Mouse (Mus musculus) kidney, postnatal 0 days (tissue): ENCODE results near the gene Atp6v0a1. TPM values are rescaled to one million over a fixed set of nuclear protein-coding genes. Genes with fewer than 3 reads are reported as not detected.

Experiments
- ATAC-seq: fragments of 200-750 bp; cut with Nextera tagmentation; replicated peaks from 2 replicates; pipeline ENCODE4 v1.8.0; 2017; ENCODE audit warnings: low read depth, moderate number of reproducible peaks, moderate TSS enrichment, moderate library complexity; ENCODE audit not compliant: low FRiP score
- DNase-seq: peaks from one replicate; pipeline ENCODE4 v3.0.0-alpha.2; 2016; ENCODE audit warnings: low spot score
- H3K27ac ChIP-seq: fragments of 300-500 bp; sonication (generic); 2 replicates; pipeline ENCODE4 v1.5.1; 2014; ENCODE audit warnings: mild to moderate bottlenecking
- H3K27me3 ChIP-seq: fragments of 300-500 bp; sonication (generic); 2 replicates; pipeline ENCODE4 v1.6.1; 2014; ENCODE audit warnings: low read length, mixed read lengths; ENCODE audit not compliant: insufficient read depth
- H3K36me3 ChIP-seq: fragments of 300-500 bp; sonication (generic); 2 replicates; pipeline ENCODE4 v1.6.1; 2014; ENCODE audit warnings: low read length, mixed read lengths; ENCODE audit not compliant: insufficient read depth
- H3K4me1 ChIP-seq: fragments of 300-500 bp; sonication (generic); replicated peaks from 2 replicates; pipeline ENCODE4 v1.6.1; 2014; ENCODE audit warnings: antibody characterized with exemption, low read length, mixed read lengths; ENCODE audit not compliant: insufficient read depth
- H3K4me2 ChIP-seq: fragments of 300-500 bp; sonication (generic); 2 replicates; pipeline ENCODE4 v1.6.1; 2014; ENCODE audit warnings: mild to moderate bottlenecking, low read length, moderate library complexity, mixed read lengths
- H3K4me3 ChIP-seq: fragments of 300-500 bp; sonication (generic); replicated peaks from 2 replicates; pipeline ENCODE4 v1.5.1; 2014; ENCODE audit warnings: low read depth, low read length
- H3K9ac ChIP-seq: fragments of 300-500 bp; sonication (generic); 2 replicates; pipeline ENCODE4 v1.6.1; 2014; ENCODE audit warnings: low read depth, low read length
- H3K9me3 ChIP-seq: fragments of 300-500 bp; sonication (generic); replicated peaks from 2 replicates; pipeline ENCODE4 v1.6.1; 2016; ENCODE audit warnings: low read length, inconsistent platforms, mixed read lengths
- CTCF ChIP-seq: IDR thresholded peaks from 2 replicates; pipeline ENCODE4 v1.5.1; 2016; ENCODE audit warnings: antibody characterized with exemption, low read depth, mild to moderate bottlenecking, moderate library complexity
- WGBS: fragments of 180-500 bp; shearing (Covaris S2); extraction: QIAGEN DNeasy Blood & Tissue Kit; methylation state at CpG from one replicate; pipeline ENCODE4 v1.1.7; 2014; 5-methylcytosine and 5-hydroxymethylcytosine counted together
- polyA plus RNA-seq: library from polyadenylated mRNA; unstranded; fragments of >200 nt; fragmentation: Nextera tagmentation; extraction: Ambion mirVana; gene quantifications from 2 replicates; pipeline ENCODE4 v1.2.1, GENCODE M21; 2015

The Atp6v0a1 gene
- polyA plus RNA-seq, 1 experiment from 2014 or later, result 35.1 TPM

DNA sequence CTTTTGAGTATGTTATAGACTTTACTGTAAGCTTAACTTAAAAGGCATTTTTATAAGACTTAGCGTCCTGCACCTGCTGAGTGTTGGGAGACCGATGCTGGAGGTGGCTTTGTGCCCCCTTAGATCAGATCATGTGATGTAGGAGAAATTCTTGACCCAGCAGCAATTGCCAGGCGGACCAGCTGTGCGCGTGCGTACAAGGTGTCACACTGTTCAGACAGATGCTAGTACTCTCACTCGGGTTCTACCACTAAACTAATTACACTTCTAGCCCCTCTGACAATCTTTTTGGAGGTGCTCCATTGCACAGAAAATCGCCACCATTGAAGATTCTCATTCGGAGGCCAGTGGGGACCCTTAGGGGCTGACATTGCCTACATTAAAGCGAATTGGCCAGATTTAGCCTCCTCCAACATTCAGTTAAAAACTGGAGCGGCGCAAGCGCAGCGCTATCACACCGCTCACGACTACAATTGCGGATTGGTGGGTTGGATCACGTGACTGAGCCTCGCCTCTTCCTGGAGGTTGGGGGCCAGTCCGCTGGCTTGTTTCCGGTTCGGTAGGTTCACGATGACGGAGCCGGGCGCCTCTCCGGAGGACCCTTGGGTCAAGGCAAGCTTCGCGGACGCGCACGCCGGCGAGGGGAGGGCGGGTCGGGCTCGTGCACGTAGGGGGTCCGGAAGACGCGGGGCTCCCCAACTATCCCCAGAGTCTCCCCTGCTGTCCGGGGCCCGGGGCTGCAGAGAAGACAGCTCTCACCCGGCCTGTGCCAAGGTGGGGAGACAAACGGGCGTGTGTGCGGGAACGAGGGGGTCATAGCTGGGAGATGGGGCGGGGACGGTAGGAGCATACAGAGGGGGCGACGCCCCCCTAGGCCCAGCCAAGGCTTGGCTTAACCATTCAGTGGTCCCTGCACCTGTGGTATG, 77.8 kb downstream of the Atp6v0a1 start, which contains the start of gene Mlx:
Gene Mlx, plus strand, starts transcription at position 522 of the 926 bp plus-strand sequence.
- Histone ChIP-seq H3K27ac (peak within 1 kb of the TSS; percentile 88), H3K36me3 (peaks cover 38% of the 10 kb centered on the region), H3K4me2 (peak within 1 kb of the TSS; percentile 96), H3K9ac (peak within 1 kb of the TSS; percentile 81), H3K4me3 (peak within 1 kb of the TSS; percentile 64), H3K4me1 (peaks cover 20% of the 10 kb centered on the region), H3K9me3 (no peaks in the 10 kb centered on the region), H3K27me3 (no peaks in the 10 kb centered on the region)
- DNase-seq (peak; percentile 97), ATAC-seq (peak; percentile 78)
- whole genome bisulfite sequencing, result 1% methylated on average over 52 of the region's 52 CpGs
- no peak for TF ChIP-seq CTCF

DNA sequence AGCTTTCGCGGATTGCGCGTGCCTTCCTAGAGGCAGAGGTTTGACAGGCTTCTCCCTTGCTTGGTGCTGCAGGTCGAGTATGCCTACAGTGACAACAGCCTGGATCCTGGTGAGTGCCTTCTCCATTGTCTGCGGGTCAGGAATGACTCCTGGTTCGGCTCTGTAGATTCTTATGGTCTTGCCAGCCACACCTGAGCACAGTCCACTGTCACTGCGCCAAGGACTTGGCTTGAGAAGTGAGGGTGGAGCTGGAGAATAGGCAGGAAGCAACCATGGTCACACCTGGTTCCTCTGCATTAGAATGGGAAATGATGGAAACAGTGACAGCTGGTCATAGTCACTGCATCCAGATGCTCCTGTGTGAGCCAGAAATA, 78.4 kb downstream of the Atp6v0a1 start:
- H3K9ac ChIP-seq, result peak overlapping the region; percentile 81
- DNase-seq, result no peak
- H3K9me3 ChIP-seq, result no peaks in the 10 kb centered on the region
- TF ChIP-seq CTCF, result no peak
- H3K27me3 ChIP-seq, result no peaks in the 10 kb centered on the region
- 6% methylated on average over 8 of the region's 8 CpGs for WGBS
- peak overlapping the region; percentile 96 for H3K4me2 ChIP-seq
- ATAC-seq, result peak; percentile 12; the same call in 1 of the 2 replicates
- peaks cover 44% of the 10 kb centered on the region for H3K36me3 ChIP-seq
- peak overlapping the region; percentile 88 for H3K27ac ChIP-seq
- H3K4me3 ChIP-seq, result peak overlapping the region; percentile 64
- peaks cover 20% of the 10 kb centered on the region for H3K4me1 ChIP-seq

DNA sequence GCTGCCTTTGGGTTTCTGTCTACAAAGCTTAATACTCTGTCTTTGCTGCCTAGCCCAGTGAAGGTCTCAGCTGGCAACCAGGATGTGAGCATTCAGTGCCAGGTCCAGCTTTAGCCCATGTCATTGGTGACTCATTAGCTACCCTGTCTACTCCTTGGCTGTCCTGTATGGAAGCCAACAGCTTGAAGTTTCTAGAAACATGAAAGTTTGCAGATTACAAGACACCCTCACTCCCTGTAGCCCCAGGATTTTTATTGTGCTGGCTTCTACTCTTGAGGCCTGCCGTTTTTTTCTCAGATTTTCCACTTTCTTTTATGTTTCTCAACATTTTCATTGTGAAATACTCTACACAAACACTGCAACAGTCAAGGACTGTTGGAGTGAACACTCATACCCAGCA, 80.7 kb downstream of the Atp6v0a1 start:
- no peak for ATAC-seq
- no peak overlapping the region for H3K9ac ChIP-seq
- no peaks in the 10 kb centered on the region for H3K27me3 ChIP-seq
- no peak overlapping the region for H3K27ac ChIP-seq
- no peak overlapping the region for H3K4me2 ChIP-seq
- H3K9me3 ChIP-seq, result no peaks in the 10 kb centered on the region
- no peak for TF ChIP-seq CTCF
- H3K4me3 ChIP-seq, result no peak overlapping the region
- WGBS, result 88% methylated on average over 1 of the region's 1 CpGs
- peaks cover 42% of the 10 kb centered on the region for H3K36me3 ChIP-seq
- no peak for DNase-seq
- peaks cover 13% of the 10 kb centered on the region for H3K4me1 ChIP-seq

DNA sequence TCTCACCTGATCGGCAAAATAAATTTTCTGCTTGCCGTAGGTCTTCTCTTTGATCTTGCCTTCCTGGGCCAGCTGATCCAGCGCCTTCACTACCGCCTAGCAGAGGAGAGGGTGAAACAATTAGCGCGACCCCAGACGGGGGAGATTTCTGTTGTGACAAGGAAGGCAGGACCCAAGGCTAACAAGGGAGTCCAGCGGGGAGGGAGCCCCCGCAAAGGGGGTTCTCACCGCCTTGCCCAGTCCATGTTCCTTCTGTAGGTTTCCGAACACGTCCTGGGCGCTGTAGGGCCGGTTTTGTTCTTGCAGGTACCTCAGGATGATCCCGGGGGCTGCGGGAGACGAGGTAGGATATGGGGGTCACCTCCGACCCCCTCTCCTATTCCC, 85.7 kb downstream of the Atp6v0a1 start:
- Histone ChIP-seq H3K27ac (peak overlapping the region; percentile 96), H3K27me3 (no peaks in the 10 kb centered on the region), H3K9me3 (no peaks in the 10 kb centered on the region), H3K4me3 (peak overlapping the region; percentile 62), H3K9ac (peak overlapping the region; percentile 69), H3K36me3 (peaks cover 63% of the 10 kb centered on the region), H3K4me2 (peak overlapping the region; percentile 84), H3K4me1 (no peaks in the 10 kb centered on the region; the same call in 1 of the 2 replicates)
- no peak for TF ChIP-seq CTCF
- no peak; the same call in 1 of the 2 replicates for ATAC-seq
- 1% methylated on average over 18 of the region's 18 CpGs for WGBS
- no peak for DNase-seq

DNA sequence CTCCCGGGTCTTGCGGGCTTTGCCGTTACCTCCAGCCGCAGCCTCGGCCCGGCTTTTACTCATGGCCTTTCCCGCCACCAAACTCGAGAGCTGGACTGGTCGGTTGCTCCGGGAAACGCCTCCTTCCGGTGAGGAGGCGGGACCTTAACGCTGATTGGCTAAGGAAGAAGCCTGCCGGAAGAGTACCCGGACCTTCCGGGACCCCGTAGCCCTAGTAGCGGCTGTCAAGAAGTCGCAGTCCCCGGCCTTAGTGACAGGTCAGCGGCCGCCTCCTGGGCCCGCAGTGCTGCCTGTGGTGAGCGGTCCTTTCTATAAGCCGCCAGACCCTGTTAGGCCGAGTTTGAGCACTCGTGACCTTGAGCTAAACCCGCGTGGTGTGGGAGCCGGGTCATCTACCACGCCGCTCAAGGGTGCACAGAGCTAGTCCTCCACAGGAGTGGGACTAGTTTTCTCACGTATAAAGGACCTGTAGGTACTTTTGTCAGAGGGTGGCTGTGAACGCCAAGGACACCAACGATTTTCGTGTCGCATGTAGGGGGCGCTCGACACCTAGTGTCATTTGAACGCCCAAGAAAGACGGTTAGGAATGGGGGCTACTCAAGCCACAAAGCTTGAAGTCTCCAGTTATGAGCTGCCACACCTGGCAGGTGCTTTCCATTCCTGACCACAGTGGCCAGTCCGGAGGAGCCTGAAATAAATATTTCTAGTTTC, 86.2 kb downstream of the Atp6v0a1 start, which contains the start of gene Psmc3ip:
Gene Psmc3ip, minus strand, starts transcription at position 123 of the 711 bp plus-strand sequence.
- peak; percentile 75 for TF ChIP-seq CTCF
- Histone ChIP-seq H3K9ac (peak within 1 kb of the TSS; percentile 69), H3K27me3 (no peaks in the 10 kb centered on the region), H3K4me2 (peak within 1 kb of the TSS; percentile 84), H3K36me3 (peaks cover 62% of the 10 kb centered on the region), H3K4me1 (no peaks in the 10 kb centered on the region; the same call in 1 of the 2 replicates), H3K9me3 (no peaks in the 10 kb centered on the region), H3K4me3 (peak within 1 kb of the TSS; percentile 62), H3K27ac (peak within 1 kb of the TSS; percentile 96)
- WGBS, result under 1% methylated on average over 43 of the region's 43 CpGs
- DNase-seq, result peak; percentile 96
- ATAC-seq, result peak; percentile 93

DNA sequence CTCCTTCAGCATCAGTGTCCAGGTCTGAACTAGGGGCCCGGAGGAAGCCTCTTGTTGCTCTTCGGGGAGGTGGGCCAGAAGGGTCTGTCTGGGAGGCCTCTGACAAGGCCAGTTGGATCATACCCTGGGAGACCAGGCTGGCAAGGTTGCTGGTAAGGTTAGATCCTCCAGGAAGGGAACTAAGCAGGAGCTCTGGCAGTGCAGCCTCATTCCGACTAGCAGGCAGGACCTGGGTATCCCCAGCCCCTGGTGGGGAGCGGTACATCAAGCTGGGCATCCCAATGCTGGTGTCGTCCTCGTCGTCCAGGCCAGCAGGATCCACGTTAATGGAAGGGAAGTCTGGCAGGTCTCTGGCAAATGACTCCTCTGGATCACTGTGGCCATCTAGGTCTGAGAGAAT, 89.0 kb downstream of the Atp6v0a1 start:
- TF ChIP-seq CTCF, result no peak
- WGBS, result 75% methylated on average over 8 of the region's 8 CpGs
- no peak for DNase-seq
- Histone ChIP-seq H3K36me3 (peaks cover 59% of the 10 kb centered on the region), H3K9ac (no peak overlapping the region), H3K27me3 (no peaks in the 10 kb centered on the region), H3K27ac (no peak overlapping the region), H3K4me3 (no peak overlapping the region), H3K9me3 (no peaks in the 10 kb centered on the region), H3K4me2 (no peak overlapping the region), H3K4me1 (no peaks in the 10 kb centered on the region; the same call in 1 of the 2 replicates)
- no peak for ATAC-seq
